Mouse (Mus musculus) olfactory bulb, adult 2 months (tissue): ENCODE measurements around the gene Lmo7. TPM values are rescaled to one million over a fixed set of nuclear protein-coding genes. Genes with fewer than 3 reads are reported as not detected.

ENCODE experiments used
- H3K27ac ChIP-seq: fragments of 200-500 bp; 2 replicates; pipeline ENCODE4 v1.5.1; 2012; ENCODE audit warnings: low read depth, low read length; ENCODE audit not compliant: insufficient read depth
- H3K4me1 ChIP-seq: fragments of 200-500 bp; 2 replicates; pipeline ENCODE4 v1.6.1; 2012; ENCODE audit warnings: low read length; ENCODE audit not compliant: control insufficient read depth, insufficient read depth
- H3K4me3 ChIP-seq: fragments of 200-500 bp; 2 replicates; pipeline ENCODE4 v1.5.1; 2012; ENCODE audit warnings: mild to moderate bottlenecking, low read depth, low read length, moderate library complexity; ENCODE audit not compliant: insufficient read depth
- CTCF ChIP-seq: fragments of 200-500 bp; IDR thresholded peaks from 2 replicates; pipeline ENCODE4 v1.5.1; 2012; ENCODE audit warnings: low read depth, mild to moderate bottlenecking, low read length, moderate library complexity; ENCODE audit not compliant: insufficient read depth
- POLR2A ChIP-seq: fragments of 200-500 bp; IDR thresholded peaks from 2 replicates; pipeline ENCODE4 v1.6.1; 2012; ENCODE audit warnings: mild to moderate bottlenecking, low read depth, low read length, moderate library complexity; ENCODE audit not compliant: insufficient read depth
- WGBS: fragments of 180-500 bp; shearing (Covaris S2); methylation state at CpG from one replicate; pipeline ENCODE4 v1.1.7; 2018; 5-methylcytosine and 5-hydroxymethylcytosine counted together
- polyA plus RNA-seq: library from polyadenylated mRNA; stranded (reverse); fragments of >200 nt; gene quantifications from 2 replicates; pipeline ENCODE4 v1.2.4, GENCODE M21; 2012; ENCODE audit warnings: low replicate concordance; ENCODE audit not compliant: missing spikeins, insufficient read depth, insufficient read length

Lmo7 gene
- polyA plus RNA-seq, 1 experiment, result not detected

GRCm38 (mm10) chr14:101930576-101931447 lies 201.1 kb downstream of the Lmo7 start:
- WGBS, result 94% methylated on average over 25 of the region's 25 CpGs
- Histone ChIP-seq H3K4me1 (no peaks in the 10 kb centered on the region; the same call in 1 of the 2 replicates), H3K27ac (no peak overlapping the region), H3K4me3 (no peak overlapping the region)
- TF ChIP-seq POLR2A, result no peak
- no peak for TF ChIP-seq CTCF

DNA sequence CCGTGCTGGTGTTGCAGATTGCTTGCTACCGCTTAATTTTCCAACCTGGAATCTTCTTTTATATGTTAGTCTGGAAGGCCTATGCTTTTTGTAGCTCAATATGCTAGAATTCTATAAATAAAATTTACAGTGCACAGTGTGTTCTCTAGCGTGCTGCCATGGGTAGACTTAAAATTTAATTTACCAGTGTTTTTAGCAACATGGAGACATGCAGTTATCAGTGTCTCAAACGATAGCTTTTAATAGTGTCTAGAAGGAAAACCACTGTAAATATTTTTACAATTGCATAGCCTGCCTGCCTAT lies 201.6 kb downstream of the Lmo7 start:
- TF ChIP-seq CTCF (no peak), POLR2A (no peak)
- H3K4me1 ChIP-seq, result no peaks in the 10 kb centered on the region; the same call in 1 of the 2 replicates
- H3K27ac ChIP-seq, result no peak overlapping the region
- WGBS, result 68% methylated on average over 4 of the region's 4 CpGs
- H3K4me3 ChIP-seq, result no peak overlapping the region

DNA sequence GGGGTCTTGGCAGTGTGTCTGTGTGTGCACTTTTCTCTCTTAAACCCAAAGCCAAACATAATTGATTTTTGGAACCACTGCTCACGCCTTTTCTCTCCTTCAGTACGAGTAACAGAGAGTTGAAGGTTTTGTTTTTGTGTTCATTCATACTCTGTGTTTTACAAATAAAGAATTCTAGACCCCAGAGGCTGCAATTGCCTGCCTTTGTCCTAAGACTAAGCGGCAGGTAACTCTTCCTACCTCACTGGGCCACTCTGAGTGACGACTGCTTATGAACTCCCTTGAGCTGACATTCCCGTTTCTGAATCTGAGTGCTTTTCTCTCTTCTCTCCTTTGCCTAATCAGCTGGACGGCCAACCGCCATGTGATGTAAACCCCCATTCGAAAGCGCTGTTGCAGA lies 203.8 kb downstream of the Lmo7 start:
- 76% methylated on average over 9 of the region's 9 CpGs for WGBS
- H3K27ac ChIP-seq, result no peak overlapping the region
- TF ChIP-seq CTCF, result no peak
- TF ChIP-seq POLR2A, result no peak
- H3K4me3 ChIP-seq, result no peak overlapping the region
- no peaks in the 10 kb centered on the region; the same call in 1 of the 2 replicates for H3K4me1 ChIP-seq

- TF ChIP-seq CTCF (no peak), POLR2A (no peak)
Measured at GRCm38 (mm10) chr14:101942971-101943370, 213.2 kb downstream of the Lmo7 start.

GRCm38 (mm10) chr14:101946711-101947516 lies 217.2 kb downstream of the Lmo7 start:
- Histone ChIP-seq H3K27ac (no peak overlapping the region), H3K4me3 (peak overlapping the region; percentile 22), H3K4me1 (0 out of 2 replicates have a peak, but pooled peaks cover 2% of the 10 kb centered on the region)
- WGBS, result 18% methylated on average over 21 of the region's 21 CpGs
- TF ChIP-seq POLR2A (no peak), CTCF (0 out of 2 replicates have a peak, but pooled peaks have one; percentile 9)

More at GRCm38 (mm10) chr14:101942971-101943370, 213.2 kb downstream of the Lmo7 start:
- H3K27ac ChIP-seq, result no peak overlapping the region
- 0 out of 2 replicates have a peak, but pooled peaks cover 2% of the 10 kb centered on the region for H3K4me1 ChIP-seq
- WGBS, result 4% methylated on average over 4 of the region's 4 CpGs
- H3K4me3 ChIP-seq, result no peak overlapping the region

GRCm38 (mm10) chr14:101949114-101949513 lies 219.4 kb downstream of the Lmo7 start:
- no peak for TF ChIP-seq CTCF
- TF ChIP-seq POLR2A, result no peak
- WGBS, result 59% methylated on average over 2 of the region's 2 CpGs
- H3K4me1 ChIP-seq, result 0 out of 2 replicates have a peak, but pooled peaks cover 2% of the 10 kb centered on the region
- no peak overlapping the region for H3K27ac ChIP-seq
- no peak overlapping the region for H3K4me3 ChIP-seq

DNA sequence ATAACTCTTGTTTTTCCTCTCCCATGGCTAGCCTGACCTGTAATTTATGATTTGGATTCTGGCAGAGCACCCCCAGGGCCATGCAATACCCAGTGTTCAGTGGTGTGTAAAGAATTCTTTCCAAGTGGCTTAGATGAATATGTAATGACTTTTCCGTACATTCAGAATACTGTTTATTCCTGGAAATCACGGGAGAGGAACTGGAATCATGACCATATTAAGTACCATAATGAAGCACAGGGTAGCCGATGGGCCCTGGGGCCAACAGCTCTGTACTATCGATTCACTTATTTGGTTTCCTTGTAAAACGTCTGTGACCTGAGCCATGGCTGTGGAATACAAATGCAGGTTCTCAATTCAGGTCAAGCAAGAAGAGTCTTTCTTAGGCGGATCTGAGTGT lies 221.3 kb downstream of the Lmo7 start:
- 59% methylated on average over 6 of the region's 6 CpGs for WGBS

GRCm38 (mm10) chr14:101953793-101954468 lies 224.2 kb downstream of the Lmo7 start:
- H3K4me3 ChIP-seq, result no peak overlapping the region
- no peak overlapping the region for H3K27ac ChIP-seq
- no peaks in the 10 kb centered on the region for H3K4me1 ChIP-seq
- 85% methylated on average over 9 of the region's 9 CpGs for WGBS
- TF ChIP-seq POLR2A (no peak), CTCF (no peak)

More for the DNA sequence above, 221.3 kb downstream of the Lmo7 start:
- TF ChIP-seq CTCF (no peak), POLR2A (no peak)
- H3K4me3 ChIP-seq, result no peak overlapping the region
- H3K4me1 ChIP-seq, result 0 out of 2 replicates have a peak, but pooled peaks cover 2% of the 10 kb centered on the region
- H3K27ac ChIP-seq, result no peak overlapping the region

DNA sequence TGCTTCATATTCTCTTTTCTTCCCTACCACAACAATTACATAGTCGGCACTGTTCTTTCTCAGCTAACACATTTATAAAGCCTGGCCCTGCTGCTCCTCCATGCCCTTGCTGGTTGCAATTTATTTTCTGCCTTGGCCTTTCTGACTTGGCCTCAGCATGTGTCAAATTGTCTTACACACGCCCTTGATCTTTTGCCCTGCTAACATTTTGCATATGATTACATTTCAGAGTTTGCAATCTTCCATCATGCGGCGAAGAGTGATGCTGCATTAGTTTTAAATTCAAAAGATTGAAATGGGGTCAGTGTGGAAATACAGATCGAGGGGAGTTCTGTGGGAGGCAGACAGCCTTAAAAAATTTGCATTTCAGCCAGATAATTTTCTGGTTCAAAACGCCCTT lies 234.6 kb downstream of the Lmo7 start:
- TF ChIP-seq CTCF, result no peak
- H3K27ac ChIP-seq, result no peak overlapping the region
- WGBS, result 83% methylated on average over 6 of the region's 6 CpGs
- H3K4me1 ChIP-seq, result no peaks in the 10 kb centered on the region
- H3K4me3 ChIP-seq, result no peak overlapping the region
